Mouse (Mus musculus) spleen, adult 2 months (tissue): ENCODE results near the gene Pcdh15. TPM values are rescaled to one million over a fixed set of nuclear protein-coding genes. Genes with fewer than 3 reads are reported as not detected.

ENCODE experiments used
- DNase-seq, 2 experiments: peaks; one replicate each; pipeline versions ENCODE4 v3.0.0 to v3.0.0-alpha.2; 2012 to 2021; ENCODE audit warnings: low spot score in 2 of 2, low read depth in 1 of 2
- H3K27ac ChIP-seq: fragments of 200-500 bp; 2 replicates; pipeline ENCODE4 v1.5.1; 2012; ENCODE audit warnings: low read length, inconsistent platforms; ENCODE audit not compliant: insufficient read depth
- H3K27me3 ChIP-seq: fragments of 200-500 bp; 2 replicates; pipeline ENCODE4 v1.6.1; 2012; ENCODE audit warnings: mild to moderate bottlenecking, moderate library complexity, low read length, inconsistent platforms; ENCODE audit not compliant: control insufficient read depth, insufficient read depth
- H3K36me3 ChIP-seq: fragments of 200-500 bp; 2 replicates; pipeline ENCODE4 v1.6.1; 2012; ENCODE audit warnings: mild to moderate bottlenecking, low read length, inconsistent platforms; ENCODE audit not compliant: control insufficient read depth, insufficient read depth
- H3K4me1 ChIP-seq: fragments of 200-500 bp; 2 replicates; pipeline ENCODE4 v1.6.1; 2011; ENCODE audit warnings: inconsistent platforms; ENCODE audit not compliant: control insufficient read depth, insufficient read depth, insufficient read length
- H3K4me3 ChIP-seq: fragments of 200-500 bp; 2 replicates; pipeline ENCODE4 v1.5.1; 2011; ENCODE audit warnings: mild to moderate bottlenecking, inconsistent platforms; ENCODE audit not compliant: insufficient read depth, insufficient read length; ENCODE audit errors: extremely low read depth
- CTCF ChIP-seq: fragments of 200-500 bp; IDR thresholded peaks from 2 replicates; pipeline ENCODE4 v1.5.1; 2011; ENCODE audit warnings: mild to moderate bottlenecking, inconsistent platforms; ENCODE audit not compliant: insufficient read depth, insufficient read length, insufficient replicate concordance; ENCODE audit errors: extremely low read depth
- POLR2A ChIP-seq: fragments of 200-500 bp; IDR thresholded peaks from 2 replicates; pipeline ENCODE4 v1.6.1; 2011; ENCODE audit warnings: low read depth, low read length, inconsistent platforms
- WGBS: fragments of 180-500 bp; shearing (Covaris S2); methylation state at CpG from one replicate; pipeline ENCODE4 v1.1.7; 2018; 5-methylcytosine and 5-hydroxymethylcytosine counted together
- polyA plus RNA-seq: library from polyadenylated mRNA; depleted of rRNA; stranded (reverse); fragments of >200 nt; gene quantifications from 2 replicates; pipeline ENCODE4 v1.2.3, GENCODE M21; 2012

Pcdh15 gene
- polyA plus RNA-seq, 1 experiment, result 0.51 TPM

DNA sequence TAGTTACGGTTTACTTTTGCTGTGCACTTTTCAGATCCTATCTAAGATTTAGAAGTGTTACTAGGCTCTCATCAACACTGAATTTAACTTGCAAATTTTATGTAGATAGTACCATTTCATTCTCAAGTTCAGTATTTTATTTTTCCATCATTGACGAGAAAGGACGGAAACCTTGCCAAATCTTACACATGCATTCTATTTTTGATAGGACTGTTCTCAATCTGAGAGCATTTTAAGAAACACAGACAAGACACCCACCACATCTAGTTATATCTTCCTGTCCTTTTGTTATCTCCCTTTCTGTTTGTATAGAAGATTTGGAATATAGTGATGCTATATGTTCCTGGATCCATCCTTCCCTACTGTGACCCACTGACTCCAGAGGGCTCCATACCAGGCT, 332.2 kb downstream of the Pcdh15 start:
- no peaks in the 10 kb centered on the region for H3K36me3 ChIP-seq
- whole genome bisulfite sequencing, result 93% methylated on average over 3 of the region's 3 CpGs
- H3K4me3 ChIP-seq, result no peak overlapping the region
- H3K27ac ChIP-seq, result no peak overlapping the region
- DNase-seq, result no peak
- no peaks in the 10 kb centered on the region for H3K4me1 ChIP-seq
- H3K27me3 ChIP-seq, result no peaks in the 10 kb centered on the region
- TF ChIP-seq POLR2A, result no peak
- TF ChIP-seq CTCF, result no peak

- Histone ChIP-seq H3K4me3 (no peak overlapping the region), H3K27ac (no peak overlapping the region), H3K27me3 (no peaks in the 10 kb centered on the region), H3K4me1 (no peaks in the 10 kb centered on the region), H3K36me3 (no peaks in the 10 kb centered on the region)
- DNase-seq, result no peak
- WGBS, result 79% methylated on average over 2 of the region's 2 CpGs
- no peak for TF ChIP-seq CTCF
- TF ChIP-seq POLR2A, result no peak
Observed at GRCm38 (mm10) chr10:73484082-73484481, 384.9 kb downstream of the Pcdh15 start.

- WGBS, result 74% methylated on average over 5 of the region's 5 CpGs
- H3K36me3 ChIP-seq, result no peaks in the 10 kb centered on the region
- no peak overlapping the region for H3K27ac ChIP-seq
- no peaks in the 10 kb centered on the region for H3K27me3 ChIP-seq
- DNase-seq, result no peak
- no peaks in the 10 kb centered on the region for H3K4me1 ChIP-seq
- no peak overlapping the region for H3K4me3 ChIP-seq
- TF ChIP-seq CTCF (no peak), POLR2A (no peak)
Observed at GRCm38 (mm10) chr10:73491654-73492053, 392.5 kb downstream of the Pcdh15 start.

GRCm38 (mm10) chr10:73514846-73515245, 415.7 kb downstream of the Pcdh15 start:
- no peak overlapping the region for H3K4me3 ChIP-seq
- no peak overlapping the region for H3K27ac ChIP-seq
- 83% methylated on average over 3 of the region's 3 CpGs for WGBS
- no peaks in the 10 kb centered on the region for H3K36me3 ChIP-seq
- no peak for DNase-seq
- TF ChIP-seq CTCF, result no peak
- TF ChIP-seq POLR2A, result no peak
- H3K4me1 ChIP-seq, result no peaks in the 10 kb centered on the region
- no peaks in the 10 kb centered on the region for H3K27me3 ChIP-seq

GRCm38 (mm10) chr10:73515742-73516141, 416.6 kb downstream of the Pcdh15 start:
- H3K4me3 ChIP-seq, result no peak overlapping the region
- no peak for TF ChIP-seq POLR2A
- TF ChIP-seq CTCF, result no peak
- H3K4me1 ChIP-seq, result no peaks in the 10 kb centered on the region
- no peak overlapping the region for H3K27ac ChIP-seq
- no peaks in the 10 kb centered on the region for H3K36me3 ChIP-seq
- WGBS, result 62% methylated on average over 2 of the region's 2 CpGs
- DNase-seq, result no peak
- no peaks in the 10 kb centered on the region for H3K27me3 ChIP-seq

DNA sequence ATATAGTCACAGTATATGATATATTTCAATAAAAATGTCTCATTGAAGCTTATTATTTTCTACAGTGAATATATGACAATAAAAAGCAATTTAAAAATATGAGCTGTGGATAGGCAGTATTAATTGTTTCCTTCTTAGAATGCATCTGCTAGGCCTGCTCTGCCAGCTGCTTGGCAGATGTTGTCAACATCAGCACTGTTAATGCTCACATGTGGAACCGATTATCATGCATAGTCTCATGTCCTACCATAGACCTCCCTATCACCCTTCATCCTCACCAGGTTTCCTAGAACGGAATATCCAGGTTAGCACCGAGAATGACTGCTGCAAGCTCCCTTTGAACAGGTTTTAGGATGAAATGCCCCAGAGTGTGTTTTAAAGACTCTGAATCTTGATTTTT, 420.3 kb downstream of the Pcdh15 start:
- no peaks in the 10 kb centered on the region for H3K27me3 ChIP-seq
- no peak for DNase-seq
- no peak overlapping the region for H3K27ac ChIP-seq
- no peaks in the 10 kb centered on the region for H3K36me3 ChIP-seq
- TF ChIP-seq CTCF, result no peak
- TF ChIP-seq POLR2A, result no peak
- no peaks in the 10 kb centered on the region for H3K4me1 ChIP-seq
- no peak overlapping the region for H3K4me3 ChIP-seq
- 85% methylated on average over 3 of the region's 3 CpGs for WGBS

DNA sequence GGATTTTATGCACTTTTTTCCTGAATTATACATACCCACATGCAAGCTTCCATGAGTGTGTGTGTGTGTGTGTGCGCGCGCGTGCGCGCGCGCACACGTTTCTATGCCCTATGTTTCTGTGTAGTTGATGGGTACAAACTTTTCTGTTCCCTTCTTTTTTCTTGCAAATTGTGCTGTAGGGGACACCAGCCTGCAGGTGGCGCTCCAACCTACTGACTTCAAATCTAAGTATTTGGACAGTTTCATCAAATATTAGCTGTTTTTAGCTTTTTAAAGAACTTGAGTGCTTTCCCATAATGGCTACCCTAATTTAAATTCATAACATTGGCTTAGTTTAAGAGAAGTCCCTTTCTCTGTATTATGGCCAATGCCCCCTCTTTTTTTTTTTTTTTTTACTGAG, 453.7 kb downstream of the Pcdh15 start:
- Histone ChIP-seq H3K4me1 (no peaks in the 10 kb centered on the region), H3K36me3 (no peaks in the 10 kb centered on the region), H3K27ac (no peak overlapping the region), H3K27me3 (no peaks in the 10 kb centered on the region), H3K4me3 (no peak overlapping the region)
- TF ChIP-seq POLR2A, result no peak
- no peak for TF ChIP-seq CTCF
- WGBS, result 91% methylated on average over 10 of the region's 10 CpGs
- DNase-seq, result no peak
